Mouse (Mus musculus): Measurements from ENCODE around the gene Grm4. TPM values are rescaled to one million over a fixed set of nuclear protein-coding genes. Genes with fewer than 3 reads are reported as not detected.

Gene Grm4
- total RNA-seq, 4 experiments from 2014 or later, result 9.9 to 13.0 (median 12.6) TPM

DNA sequence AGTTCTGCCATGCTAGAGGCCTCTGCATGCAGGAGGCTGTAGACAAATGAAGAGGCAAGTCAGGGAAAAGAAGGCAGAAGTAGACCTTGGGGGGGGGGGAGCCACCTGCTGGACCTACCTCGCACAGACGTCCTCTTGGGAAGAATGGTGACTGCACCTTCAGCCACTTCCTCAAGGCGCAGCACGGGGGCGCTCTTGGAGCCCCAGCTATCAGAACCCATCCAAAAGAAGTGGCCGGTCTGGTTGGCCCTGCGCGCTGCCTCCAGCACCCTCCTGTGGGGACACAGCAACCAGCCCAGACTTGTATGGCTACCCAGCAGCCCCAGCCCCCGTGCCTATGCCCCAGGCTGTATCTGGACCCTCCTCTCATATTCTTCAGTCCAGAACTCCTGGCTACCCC is 69.4 kb downstream of the Grm4 start:
- no peak for DNase-seq (ENCODE audit: low spot score in 2 of 2)

DNA sequence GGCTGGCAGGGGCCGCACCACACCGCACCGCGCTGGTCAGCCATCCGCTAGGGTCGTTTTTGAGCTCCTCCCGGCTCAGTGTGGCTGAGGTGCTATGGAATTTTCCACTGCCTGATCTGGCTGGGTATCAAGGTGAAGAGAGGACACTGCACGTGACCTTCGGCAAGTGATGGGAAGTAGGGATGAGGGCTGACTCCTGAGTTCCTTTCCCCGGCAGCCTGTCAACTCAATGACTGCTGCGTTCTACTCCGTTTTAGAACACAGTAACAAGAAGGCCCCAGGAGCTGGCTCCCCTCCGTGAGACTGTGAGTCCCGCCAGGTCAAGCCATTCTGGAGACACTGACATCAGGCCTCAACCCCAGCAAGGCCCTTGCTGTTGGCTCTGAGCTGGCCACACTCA is 70.0 kb downstream of the Grm4 start:
- no peak for DNase-seq (ENCODE audit: low spot score in 2 of 2)

DNA sequence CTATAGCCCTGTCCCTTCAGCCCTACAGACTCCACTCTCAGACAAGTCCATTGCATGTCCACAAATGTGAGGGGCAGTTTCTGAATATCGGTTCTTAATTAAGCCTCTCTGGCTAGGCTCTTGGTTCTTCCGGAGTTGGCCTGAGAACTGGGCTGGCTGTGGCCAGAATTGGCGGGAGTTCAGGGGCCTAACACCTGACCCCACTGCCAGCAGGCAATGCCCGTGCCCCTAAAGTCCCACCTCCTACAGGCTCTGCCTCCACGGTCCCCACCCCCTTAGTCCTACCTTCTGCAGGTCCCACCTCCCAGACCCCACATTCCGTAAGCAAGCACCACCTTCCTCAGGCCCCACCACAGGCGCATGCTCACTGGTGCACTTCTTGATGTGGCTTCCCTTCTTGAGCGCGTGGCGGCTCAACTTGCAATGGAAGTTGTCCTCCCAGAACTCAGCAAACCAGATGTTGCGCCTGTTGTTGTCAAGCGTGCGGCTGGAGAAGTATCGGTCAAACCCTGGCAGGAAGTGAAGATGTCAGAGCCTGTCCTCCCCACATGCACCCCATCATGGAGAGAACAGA is 71.4 kb downstream of the Grm4 start:
- DNase-seq (ENCODE audit: low spot score in 2 of 2), result no peak

DNA sequence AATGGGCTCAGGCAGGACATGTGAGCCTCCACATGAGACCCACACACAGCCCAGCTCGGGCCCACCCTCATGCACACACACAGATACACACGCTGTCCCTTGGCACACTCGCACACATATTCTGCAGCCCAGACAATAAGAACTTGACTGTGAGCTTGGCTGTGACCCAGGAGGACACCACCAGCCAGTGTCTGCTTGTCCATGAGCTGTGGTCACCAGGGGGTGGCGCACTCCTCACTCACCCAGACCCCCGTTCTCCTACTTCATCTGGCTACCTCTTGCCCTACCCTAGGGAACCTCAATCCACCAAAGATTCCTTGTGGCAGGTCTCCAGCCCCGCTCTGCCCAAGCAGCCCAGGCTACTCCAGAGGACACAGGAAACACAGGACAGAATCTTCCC is 72.5 kb downstream of the Grm4 start:
- no peak for DNase-seq (ENCODE audit: low spot score in 2 of 2)

DNA sequence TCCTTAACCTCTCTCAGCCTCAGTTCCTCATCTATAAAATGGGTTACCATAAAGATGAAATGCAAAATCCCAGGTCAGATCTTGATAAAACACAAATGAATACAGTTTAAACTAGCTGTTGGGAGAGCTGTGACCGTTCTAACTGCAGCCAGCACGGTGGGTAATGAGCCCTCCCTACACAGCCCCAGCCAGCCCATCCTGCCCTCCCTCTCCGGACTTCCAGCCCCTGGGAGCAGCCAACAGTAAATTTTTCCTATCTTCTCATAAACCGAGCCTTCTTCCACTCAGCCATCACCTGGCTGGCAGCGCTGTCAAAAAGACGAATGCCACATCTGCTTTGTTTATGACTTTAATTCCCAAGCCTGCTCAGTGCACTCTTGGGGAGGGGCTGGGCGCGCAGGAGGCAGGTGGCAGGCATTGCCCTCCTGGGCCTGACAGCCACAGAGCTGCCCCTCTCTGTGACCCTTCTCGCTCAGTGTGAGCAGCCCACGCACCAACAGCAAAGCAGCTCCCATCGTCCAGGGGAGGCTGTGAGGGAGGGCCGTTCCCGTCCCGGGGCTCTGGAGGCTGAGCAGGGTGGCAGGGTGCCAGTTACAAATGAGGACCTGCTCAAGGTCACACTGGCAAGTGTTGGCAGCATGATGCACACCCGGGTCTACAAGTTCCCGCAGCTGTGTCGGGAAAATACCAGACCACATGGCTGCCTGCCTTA is 75.7 kb downstream of the Grm4 start:
- DNase-seq (ENCODE audit: low spot score in 2 of 2), result no peak

DNA sequence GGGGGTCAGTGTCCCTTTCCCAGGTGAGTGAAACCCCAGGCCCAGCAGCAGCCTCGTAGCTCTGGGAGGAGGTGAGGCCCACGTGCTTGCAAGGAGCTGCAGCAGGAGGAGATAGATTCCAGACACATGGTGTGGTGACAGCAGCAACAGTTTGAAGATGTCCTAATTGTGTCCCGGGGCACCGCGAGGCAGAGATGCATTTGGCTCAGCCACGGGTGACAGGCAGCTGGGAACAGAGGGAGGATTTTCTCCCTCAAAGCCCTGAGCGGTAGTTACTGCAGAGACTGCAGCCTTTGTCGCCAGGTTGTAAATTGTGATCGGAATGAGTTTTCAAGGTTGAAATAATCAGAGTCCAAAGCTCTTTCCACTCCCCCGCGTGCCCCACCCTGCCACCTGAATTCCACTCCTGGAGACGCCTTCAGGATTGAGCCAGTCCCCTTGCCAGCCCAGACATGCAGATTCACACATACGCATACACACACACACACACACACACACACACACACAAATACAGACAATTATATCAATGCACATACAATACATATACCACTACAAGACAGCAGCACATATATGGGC is 78.6 kb downstream of the Grm4 start:
- DNase-seq (ENCODE audit: low spot score in 2 of 2), result no peak

DNA sequence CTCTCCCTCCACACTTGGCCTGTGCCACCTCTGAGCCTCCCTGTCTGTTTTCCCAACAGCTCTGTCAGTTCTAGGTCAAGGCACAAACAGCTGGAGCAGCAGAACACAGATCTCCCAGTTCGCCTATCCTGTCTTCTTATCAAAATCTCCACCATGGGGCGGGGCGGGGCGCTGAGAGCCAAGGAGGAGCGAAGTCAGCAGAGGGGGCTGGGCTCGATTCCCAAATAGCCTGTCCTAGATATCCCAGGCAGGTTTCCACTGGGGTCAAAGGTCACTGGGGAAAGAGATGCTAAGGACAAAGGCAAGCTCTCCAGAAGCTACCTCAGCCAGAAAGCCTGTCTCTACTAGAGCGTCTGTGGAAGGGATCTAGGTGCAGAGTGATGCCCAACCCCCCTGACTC is 79.4 kb downstream of the Grm4 start:
- no peak for DNase-seq (ENCODE audit: low spot score in 2 of 2)

DNA sequence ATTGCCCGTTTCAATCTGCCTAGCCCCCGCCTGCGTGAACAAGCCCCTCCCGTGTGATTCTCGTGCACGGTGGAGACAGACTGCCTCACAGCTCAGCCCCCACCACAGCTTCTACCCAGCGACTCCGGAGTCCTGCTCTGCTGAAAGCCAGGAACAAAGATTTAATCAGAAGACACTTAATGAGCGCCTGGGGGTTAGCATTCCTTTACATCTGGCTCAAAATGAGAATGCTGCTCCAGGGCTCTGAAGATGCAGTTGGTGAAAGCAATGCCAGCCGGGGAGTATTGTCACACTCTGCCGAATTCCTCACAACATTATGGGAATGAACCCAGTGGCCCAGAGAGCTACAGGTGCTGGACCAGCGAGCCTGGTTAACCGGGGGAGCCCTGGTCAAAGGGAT is 85.4 kb downstream of the Grm4 start:
- DNase-seq (ENCODE audit: low spot score in 2 of 2), result no peak

DNA sequence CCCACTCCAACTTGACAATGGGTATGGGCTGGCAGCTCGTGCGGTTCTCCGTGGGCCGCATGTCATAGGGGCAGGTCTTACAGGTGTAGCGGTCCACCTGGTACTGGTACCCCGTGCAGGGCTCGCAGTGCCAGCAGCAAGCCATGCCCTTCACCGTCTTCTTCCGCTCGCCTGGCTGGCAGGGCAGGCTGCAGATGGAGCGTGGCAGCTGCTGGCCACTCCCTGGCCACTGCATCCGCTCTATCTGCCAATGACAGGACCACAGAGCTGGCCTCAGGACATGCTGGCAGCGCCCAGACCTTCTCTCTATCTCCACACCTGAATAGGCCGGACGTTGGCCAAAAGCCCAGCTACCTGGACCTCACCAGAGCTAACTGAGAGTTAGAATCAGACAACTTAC is 86.0 kb downstream of the Grm4 start:
- DNase-seq (ENCODE audit: low spot score in 2 of 2), result no peak

DNA sequence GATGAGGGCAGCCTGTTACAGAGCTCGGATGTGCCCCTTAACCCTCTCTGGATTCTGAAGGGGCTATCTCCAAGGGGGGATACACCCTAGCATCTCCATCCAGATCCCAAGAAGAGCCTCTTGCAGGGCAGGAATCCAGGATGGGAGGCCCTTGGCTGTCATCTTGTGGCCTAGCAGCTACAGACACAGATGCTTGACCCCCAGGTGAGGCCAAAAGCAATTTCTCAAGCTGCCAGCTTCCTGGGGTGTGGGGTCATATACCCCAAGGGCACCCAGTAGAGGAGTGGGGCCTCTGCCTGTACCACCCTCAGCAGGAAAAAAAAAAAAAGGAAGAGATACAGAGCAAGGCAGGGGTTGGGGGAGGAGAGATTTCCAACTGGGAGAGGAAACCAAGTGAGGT is 87.1 kb downstream of the Grm4 start:
- no peak for DNase-seq (ENCODE audit: low spot score in 2 of 2)

DNA sequence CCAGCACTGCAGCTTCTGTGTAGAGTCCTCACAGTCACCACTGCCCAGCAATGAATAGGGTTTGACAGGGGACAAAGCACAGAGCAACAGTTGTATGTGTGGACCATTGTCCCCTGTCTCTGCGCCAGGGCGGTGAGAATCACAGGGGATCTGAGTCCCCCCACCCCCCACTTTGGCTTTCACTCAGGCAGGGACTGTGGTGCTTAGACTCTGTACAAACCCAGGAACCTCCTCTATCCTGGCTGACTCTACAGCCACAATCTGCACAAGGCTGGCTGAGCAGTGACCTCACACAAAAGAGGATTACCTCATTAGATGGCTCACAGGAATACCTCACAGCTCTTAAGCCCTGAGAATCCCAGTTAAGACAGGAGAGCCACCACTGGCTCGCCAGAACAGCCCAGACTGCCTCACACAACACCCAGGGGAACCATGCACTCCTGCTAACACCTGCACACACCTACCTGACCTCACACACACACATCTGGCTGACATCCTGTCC is 88.0 kb downstream of the Grm4 start:
- no peak for DNase-seq (ENCODE audit: low spot score in 2 of 2)

DNA sequence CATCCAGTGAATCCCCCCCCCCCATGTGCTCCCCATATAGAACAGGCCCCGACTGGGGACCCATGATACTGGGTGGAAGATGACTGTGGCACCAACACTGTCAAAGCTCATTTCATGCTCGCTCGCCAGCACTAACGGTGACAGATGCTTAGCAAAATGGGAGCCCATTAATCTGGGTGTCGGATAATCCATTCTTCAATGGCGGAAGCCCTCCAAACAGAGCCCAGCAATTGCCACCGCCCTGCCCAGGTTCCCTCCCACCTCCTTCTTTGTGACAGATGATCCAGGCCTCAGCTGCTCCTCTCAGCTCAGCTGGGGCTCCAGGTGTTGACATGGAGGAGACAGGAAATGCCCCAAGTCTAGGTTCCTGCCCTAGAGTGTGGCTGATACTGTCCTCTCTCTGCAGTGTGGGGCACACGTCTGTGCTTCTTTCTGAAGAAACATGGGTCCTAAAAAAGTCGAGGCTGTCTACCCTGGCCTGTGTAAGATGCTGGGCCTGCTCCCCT is 89.0 kb downstream of the Grm4 start:
- DNase-seq (ENCODE audit: low spot score in 2 of 2), result no peak

DNA sequence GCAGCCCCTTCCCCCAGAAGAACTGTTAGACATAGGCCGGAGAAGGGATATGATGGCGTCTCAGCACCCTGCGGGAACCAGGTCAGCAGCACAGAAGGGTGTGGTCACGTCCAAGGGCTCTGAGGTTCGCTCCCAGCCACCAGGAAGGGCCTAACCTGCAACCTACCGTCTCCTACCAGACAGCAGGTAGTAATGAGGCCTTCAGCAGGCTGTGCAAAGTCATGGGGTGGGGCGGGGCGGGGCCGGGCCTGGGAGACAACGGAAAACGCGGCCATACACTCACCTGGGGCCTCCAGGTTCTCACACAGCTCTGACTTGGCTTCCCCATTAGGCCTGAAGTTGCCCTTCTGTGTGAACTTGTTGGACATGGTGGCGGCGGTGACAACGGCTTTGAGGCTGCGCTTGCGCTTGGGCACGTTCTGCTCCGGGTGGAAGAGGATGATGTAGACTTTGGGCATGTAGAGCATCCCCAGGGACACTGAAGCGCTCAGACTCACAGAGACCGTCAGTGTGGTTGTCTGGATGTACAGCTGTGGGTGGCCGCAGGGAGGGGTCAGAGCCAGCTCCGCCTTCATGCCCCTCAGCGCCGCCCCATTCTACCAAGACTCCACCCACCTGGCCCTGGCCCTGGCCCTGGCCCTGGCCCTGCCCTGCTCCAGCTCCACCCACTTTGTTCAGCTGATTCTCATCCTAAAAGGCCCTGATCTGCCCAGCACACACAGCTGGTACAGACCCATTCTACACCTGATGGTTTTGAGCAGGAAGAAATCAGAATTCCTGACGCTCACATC is 90.0 kb downstream of the Grm4 start:
- no peak for DNase-seq (ENCODE audit: low spot score in 2 of 2)

DNA sequence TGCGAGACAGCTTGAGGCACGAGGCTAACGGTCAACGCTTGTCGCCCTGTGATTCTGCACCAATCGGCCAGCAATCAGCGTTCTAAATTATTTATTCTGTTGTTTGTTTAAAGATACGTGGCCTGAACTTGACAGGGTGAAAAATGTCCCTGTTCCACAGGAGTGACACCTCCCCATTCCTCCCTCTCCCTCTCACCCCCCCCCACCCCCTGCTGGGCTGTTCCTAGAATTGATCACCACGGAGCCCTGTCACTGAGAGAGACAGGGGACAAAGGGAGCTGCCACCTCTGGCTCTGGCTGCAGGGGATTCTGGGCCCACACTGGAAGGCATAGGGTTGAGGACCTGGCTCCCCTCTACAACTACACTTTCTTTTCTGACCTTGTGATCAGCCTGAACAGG is 91.4 kb downstream of the Grm4 start:
- DNase-seq (ENCODE audit: low spot score in 2 of 2), result no peak

DNA sequence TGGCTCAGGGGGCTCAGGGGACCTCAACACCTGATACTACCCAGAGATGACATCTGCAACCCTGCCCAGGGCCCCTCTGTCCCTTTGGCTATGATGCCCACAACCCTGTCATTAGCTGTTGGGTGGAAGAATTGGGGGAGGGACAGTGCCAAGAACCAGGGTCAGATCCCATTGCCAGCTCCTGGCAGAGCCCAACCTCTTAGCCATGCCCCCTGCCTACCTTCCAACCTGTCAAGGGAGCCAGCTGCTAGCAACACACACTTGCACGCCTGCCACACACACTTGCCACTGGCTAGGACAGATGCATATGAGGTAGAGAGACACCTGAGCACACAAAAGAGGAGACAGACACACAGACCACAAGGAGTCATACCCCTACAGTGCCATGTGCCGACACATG is 96.2 kb downstream of the Grm4 start:
- no peak for DNase-seq (ENCODE audit: low spot score in 2 of 2)

DNA sequence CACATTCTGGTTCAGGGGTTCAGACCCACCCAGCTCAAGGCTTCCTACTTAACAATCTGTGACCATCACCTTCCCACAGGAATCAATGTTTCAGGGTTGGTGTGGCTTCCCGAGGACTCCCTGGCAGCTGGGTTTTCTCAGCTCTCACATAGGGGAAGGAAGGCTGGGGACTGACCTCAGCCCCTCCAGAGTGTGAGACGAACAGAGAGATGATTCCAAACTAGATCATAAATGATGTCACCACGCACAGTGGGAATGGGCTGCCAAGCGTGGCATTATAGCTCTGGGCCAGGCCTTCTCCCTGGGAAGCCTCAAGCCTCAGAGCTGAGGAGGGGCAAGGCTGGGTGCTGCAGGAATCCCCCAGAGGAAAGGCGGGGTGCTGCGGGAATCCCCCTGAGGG is 96.8 kb downstream of the Grm4 start:
- no peak for DNase-seq (ENCODE audit: low spot score in 2 of 2)

DNA sequence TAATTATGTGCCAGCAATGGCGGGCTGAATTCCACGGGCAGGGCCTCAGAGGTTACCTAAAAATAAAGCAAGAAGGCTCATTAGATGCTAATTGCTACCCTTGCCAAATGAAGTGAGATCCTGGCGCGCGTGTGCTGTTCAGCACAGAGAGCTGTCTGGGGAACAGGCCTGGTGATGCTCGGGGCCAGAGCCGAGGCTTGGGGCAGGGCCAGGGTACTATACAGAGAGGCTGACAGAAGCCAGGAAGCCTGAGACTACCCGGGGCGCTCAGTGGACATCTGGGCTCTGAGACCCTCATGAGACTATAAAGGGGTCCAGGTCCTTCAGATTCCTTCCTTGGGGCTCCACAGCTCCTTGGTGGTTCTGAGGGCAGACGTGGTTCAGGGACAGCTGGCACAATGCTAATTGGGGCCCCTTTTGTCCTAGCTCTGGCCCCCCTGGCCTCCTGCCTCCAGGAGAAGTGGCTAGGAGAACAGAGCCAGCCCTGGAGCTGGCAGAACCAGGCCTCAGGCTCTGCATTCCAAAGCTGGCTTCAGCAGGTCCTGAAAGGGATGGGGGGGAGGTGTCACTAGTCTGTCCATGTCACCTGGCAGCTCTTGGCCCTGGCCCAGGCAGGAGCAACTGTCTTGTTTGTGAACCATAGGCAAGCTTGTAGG is 98.3 kb downstream of the Grm4 start:
- DNase-seq (ENCODE audit: low spot score in 2 of 2), result peak; percentile 37

DNA sequence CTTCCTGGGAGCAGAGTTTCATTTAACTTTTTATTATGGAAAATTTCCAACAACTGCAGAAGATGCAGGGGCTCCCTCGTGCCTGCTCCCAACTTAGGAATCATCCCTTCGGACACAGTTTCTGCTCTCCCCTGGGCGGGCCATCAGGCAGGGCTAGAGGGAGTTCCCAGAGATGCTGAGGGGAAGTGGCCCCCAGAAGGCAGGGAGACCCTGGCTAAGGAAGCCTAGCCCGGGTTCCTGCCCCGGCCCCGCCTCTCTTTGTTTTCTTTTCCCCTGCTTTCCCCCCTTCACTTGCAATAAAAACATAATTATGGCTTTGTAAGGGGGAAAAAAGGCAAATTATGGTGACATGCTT is 98.9 kb downstream of the Grm4 start:
- DNase-seq (ENCODE audit: low spot score in 2 of 2), result no peak

DNA sequence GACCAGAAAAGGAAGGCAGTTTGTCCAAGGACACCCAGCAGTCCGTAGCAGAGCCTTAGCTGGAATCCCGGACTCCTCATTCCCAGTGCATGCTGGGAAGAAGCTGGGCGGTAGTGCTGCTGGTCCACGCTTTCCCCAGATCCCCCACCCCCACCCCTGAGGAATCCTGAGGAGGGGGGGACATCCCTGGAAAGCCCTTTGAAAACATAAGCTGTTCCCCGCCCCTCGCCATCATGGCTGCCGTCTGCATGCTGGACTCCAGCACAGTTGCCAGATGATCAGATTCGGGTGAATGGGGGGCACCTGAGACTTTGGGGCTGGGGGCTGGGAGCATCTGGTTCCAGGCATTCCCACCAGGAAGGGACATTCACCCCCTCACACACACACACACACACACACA is 99.4 kb downstream of the Grm4 start:
- DNase-seq (ENCODE audit: low spot score in 2 of 2), result no peak

DNA sequence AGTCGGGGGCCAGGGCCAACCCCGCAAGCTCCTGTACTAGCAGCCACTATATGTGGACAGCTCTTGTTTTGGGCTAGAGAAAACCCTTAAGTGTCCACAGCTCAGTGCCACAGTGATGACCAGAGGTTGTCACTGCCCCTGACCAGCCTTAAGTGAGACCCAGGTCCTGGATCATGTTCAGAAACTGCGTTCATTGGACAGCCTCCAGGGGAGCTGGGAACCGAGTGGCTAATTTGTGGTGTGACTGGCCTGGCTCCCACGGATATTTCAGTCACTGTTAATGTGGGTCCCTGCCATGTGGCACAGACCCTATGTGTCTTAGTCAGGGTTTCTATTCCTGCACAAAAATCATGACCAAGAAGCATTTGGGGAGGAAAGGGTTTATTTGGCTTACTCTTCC is 112.2 kb downstream of the Grm4 start:
- DNase-seq (ENCODE audit: low spot score in 2 of 2), result no peak

DNA sequence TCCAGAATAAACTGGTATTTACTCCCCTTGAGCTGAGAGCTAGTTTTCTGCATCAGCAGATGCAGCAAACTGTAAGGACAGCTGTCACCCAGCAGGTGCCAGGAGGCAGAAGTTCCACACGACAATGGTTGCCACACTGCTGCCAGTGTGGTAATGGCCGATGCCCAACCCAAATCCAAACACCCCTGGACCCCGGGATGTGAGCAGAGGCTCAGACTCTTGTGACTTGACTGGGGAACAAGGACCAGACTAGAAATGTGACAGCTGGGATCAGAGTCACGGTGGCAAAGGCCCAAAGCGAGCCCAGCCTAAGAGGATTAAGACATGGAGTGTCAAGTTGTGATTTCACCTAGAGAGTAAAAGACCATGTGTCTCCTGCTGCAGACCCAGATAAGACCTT is 112.7 kb downstream of the Grm4 start:
- DNase-seq (ENCODE audit: low spot score in 2 of 2), result no peak

DNA sequence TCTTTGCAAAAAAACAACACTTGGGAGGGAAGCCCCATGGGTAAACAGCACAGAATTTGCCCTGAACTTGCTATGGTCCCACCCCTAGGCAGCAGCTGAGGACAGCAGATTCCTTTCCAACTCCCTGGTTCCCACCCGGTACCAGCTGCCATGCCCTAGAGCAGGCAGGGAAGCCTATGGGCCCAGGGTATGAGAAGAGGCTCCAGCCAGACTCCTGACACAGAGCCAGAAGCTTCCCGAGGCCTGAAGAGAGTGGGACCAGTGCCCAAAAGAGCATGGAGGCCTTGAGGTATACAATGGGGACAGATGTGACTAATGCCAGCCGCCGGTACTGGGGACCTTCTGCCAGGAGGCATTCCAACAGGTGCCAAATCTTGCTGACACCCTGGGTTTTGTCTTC is 114.2 kb downstream of the Grm4 start:
- no peak for DNase-seq (ENCODE audit: low spot score in 2 of 2)
